Mouse (Mus musculus): ENCODE measurements around the gene Gm20388. TPM values are rescaled to one million over a fixed set of nuclear protein-coding genes. Genes with fewer than 3 reads are reported as not detected.
A peak's percentile ranks its signal among the peaks of the same experiment; 100 is the strongest.

Gene Gm20388
- polyA plus RNA-seq, 1 experiment from 2014 or later, result not detected

DNA sequence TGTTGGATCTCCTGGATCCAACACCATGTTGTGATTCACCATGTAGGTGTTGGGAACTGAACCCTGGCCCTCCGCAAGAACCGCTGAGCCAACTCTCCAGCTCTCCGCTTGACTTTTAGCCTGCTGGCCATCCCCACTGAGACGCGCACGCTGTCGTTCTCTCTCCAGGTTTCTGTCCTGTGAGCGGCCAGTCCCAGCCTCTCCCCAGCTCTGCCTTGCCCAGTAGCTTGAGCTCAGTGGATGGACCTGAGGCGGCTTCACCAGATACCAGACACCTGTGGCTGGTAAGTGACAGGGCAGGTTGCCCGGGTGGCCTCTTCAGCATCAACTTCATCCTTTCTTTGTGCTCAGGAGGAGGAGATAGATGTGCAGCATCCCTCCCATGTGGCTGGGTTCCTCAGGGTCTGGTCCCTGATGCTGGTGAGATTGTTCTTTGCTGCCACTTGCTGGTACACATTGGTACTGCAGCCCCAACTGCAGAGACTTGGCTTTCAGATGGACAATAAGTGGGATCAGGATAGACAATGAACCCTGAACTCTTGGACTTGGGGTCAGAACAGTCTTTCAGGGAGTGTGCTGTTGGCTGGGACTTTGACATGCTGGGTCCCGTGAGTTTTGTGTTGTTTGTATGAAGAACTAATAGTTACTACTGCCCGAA is 3450.6 kb downstream of the Gm20388 start:
- no peak overlapping the region for H3K4me3 ChIP-seq (ENCODE audit: control insufficient read depth in 1 of 2, insufficient read depth in 1 of 2, low read depth in 1 of 2, low read length in 2 of 2)
- no peak overlapping the region for H3K27ac ChIP-seq (replicated peaks in 1 of 2; ENCODE audit: control insufficient read depth in 1 of 2, insufficient read depth in 1 of 2, low read depth in 2 of 2, low read length in 2 of 2)
- H3K9ac ChIP-seq (ENCODE audit: low read length), result no peak overlapping the region
- no peaks in the 10 kb centered on the region for H3K36me3 ChIP-seq (ENCODE audit: control insufficient read depth, insufficient read depth, low read length)
- WGBS, result 36% methylated on average over 12 of the region's 12 CpGs
- no peak overlapping the region for H3K4me2 ChIP-seq (ENCODE audit: low read length)
- H3K9me3 ChIP-seq (ENCODE audit: control insufficient read depth, low read length), result no peaks in the 10 kb centered on the region
- no peaks in the 10 kb centered on the region for H3K27me3 ChIP-seq (ENCODE audit: control insufficient read depth, insufficient read depth, low read length)
- no peak; the same call in 1 of the 2 replicates for ATAC-seq (ENCODE audit: insufficient number of reproducible peaks, insufficient read depth, low FRiP score, low read depth)
- no peaks in the 10 kb centered on the region for H3K4me1 ChIP-seq (ENCODE audit: control insufficient read depth in 2 of 2, insufficient read depth in 2 of 2, low read length in 2 of 2)

DNA sequence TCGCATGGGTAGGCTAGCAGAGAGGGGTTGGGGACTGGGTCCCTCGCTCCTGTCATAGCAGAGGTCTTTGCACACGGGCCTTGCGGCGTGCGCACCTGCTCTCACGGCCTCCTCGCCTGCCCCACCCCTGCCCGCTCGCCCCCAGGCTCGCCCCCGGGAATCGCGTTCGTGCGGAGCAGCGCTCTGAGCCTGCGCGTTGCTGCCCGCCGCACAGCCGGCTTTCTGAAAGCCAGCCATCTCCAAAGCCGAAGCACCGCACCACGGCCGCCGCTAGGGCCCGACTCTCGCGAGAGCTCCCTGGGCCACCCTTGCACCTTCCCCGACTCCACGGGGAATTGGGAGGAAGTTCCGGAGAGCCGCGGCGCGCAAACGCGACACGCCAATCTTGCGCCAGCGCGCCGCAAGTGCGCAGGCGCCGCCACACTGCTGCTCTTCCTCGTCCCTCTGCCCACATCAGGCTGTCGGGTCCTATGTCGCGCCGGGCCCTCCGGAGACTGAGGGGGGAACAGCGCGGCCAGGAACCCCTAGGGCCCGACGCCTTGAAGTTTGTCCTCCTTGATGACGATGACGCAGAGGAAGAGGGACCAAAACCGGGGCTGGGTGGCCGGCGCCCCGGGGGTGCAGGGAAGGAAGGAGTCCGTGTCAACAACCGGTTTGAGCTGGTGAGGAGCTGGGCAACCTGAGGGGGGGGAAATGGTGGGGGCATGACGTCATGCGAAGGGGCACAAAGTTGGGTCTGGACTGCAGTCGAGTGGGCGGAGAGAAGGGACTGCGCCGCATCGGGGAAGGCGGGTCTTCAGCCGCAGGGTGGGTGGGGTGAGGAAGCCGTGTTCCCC is 3463.0 kb downstream of the Gm20388 start, which contains the start of gene Tcf25:
TSS of gene Tcf25 (plus strand) at position 351 of the 836 bp plus-strand sequence.
- peak within 1 kb of the TSS; percentile 90 to 93 for H3K4me3 ChIP-seq (ENCODE audit: control insufficient read depth in 1 of 2, insufficient read depth in 1 of 2, low read depth in 1 of 2, low read length in 2 of 2)
- H3K27ac ChIP-seq (replicated peaks in 1 of 2; ENCODE audit: control insufficient read depth in 1 of 2, insufficient read depth in 1 of 2, low read depth in 2 of 2, low read length in 2 of 2), result peak within 1 kb of the TSS; percentile 98 to 99
- peaks cover 16% of the 10 kb centered on the region; the same call in 1 of the 2 replicates for H3K36me3 ChIP-seq (ENCODE audit: control insufficient read depth, insufficient read depth, low read length)
- H3K4me2 ChIP-seq (ENCODE audit: low read length), result peak within 1 kb of the TSS; percentile 87
- WGBS, result 2% methylated on average over 74 of the region's 75 CpGs
- H3K4me1 ChIP-seq (ENCODE audit: control insufficient read depth in 2 of 2, insufficient read depth in 2 of 2, low read length in 2 of 2), result peaks cover 3 to 10% of the 10 kb centered on the region in 2 experiments; a peak in 3 of 4 replicates
- H3K9ac ChIP-seq (ENCODE audit: low read length), result peak within 1 kb of the TSS; percentile 92
- H3K27me3 ChIP-seq (ENCODE audit: control insufficient read depth, insufficient read depth, low read length), result no peaks in the 10 kb centered on the region
- H3K9me3 ChIP-seq (ENCODE audit: control insufficient read depth, low read length), result no peaks in the 10 kb centered on the region
- peak; percentile 88 for ATAC-seq (ENCODE audit: insufficient number of reproducible peaks, insufficient read depth, low FRiP score, low read depth)

DNA sequence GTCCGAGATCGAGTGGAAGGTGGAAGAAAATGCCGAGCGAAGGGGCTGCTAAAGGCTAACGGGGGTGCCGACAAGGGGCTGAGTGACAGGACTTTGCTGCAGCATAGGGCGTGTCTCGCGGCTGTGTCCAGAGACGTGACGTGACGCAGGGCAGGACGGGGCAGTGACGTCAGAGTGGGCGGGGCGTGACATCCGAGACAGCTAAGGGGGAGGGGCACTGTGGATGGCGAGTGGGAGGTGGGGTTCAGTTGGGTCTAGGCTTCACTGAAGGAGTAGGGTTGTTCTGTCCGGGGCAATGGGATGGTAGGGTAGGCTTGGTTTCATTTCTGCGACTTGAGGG is 3463.6 kb downstream of the Gm20388 start:
- Histone ChIP-seq H3K27me3 (ENCODE audit: control insufficient read depth, insufficient read depth, low read length) (no peaks in the 10 kb centered on the region), H3K4me2 (ENCODE audit: low read length) (peak overlapping the region; percentile 87), H3K27ac (replicated peaks in 1 of 2; ENCODE audit: control insufficient read depth in 1 of 2, insufficient read depth in 1 of 2, low read depth in 2 of 2, low read length in 2 of 2) (peak overlapping the region; percentile 98 to 99), H3K9ac (ENCODE audit: low read length) (peak overlapping the region; percentile 92), H3K4me3 (ENCODE audit: control insufficient read depth in 1 of 2, insufficient read depth in 1 of 2, low read depth in 1 of 2, low read length in 2 of 2) (peak overlapping the region; percentile 90 to 93), H3K4me1 (ENCODE audit: control insufficient read depth in 2 of 2, insufficient read depth in 2 of 2, low read length in 2 of 2) (peaks cover 3 to 10% of the 10 kb centered on the region in 2 experiments; a peak in 3 of 4 replicates), H3K9me3 (ENCODE audit: control insufficient read depth, low read length) (no peaks in the 10 kb centered on the region), H3K36me3 (ENCODE audit: control insufficient read depth, insufficient read depth, low read length) (peaks cover 16% of the 10 kb centered on the region; the same call in 1 of the 2 replicates)
- ATAC-seq (ENCODE audit: insufficient number of reproducible peaks, insufficient read depth, low FRiP score, low read depth), result peak; percentile 82
- under 1% methylated on average over 20 of the region's 20 CpGs for WGBS

DNA sequence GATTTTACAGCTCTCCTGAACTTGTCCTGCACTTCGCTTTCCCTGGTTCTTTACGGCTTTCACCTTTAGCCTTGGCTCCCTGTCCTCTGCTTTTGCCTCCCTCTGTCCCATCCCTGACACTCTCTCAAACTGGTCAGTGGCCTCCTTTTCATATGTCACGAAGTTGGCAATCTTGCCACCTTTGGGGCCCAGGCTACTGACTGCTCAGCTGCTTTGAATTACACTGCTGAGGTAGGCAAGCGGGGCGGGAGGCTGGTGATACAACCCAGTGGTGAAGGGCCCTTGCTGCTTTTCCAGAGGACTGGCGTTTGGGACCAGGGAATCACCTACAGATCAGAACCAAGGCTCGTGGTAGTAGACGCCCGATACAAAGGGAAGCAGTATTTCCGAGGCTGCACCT is 3465.1 kb downstream of the Gm20388 start:
- H3K27me3 ChIP-seq (ENCODE audit: control insufficient read depth, insufficient read depth, low read length), result no peaks in the 10 kb centered on the region
- ATAC-seq (ENCODE audit: insufficient number of reproducible peaks, insufficient read depth, low FRiP score, low read depth), result no peak
- H3K27ac ChIP-seq (replicated peaks in 1 of 2; ENCODE audit: control insufficient read depth in 1 of 2, insufficient read depth in 1 of 2, low read depth in 2 of 2, low read length in 2 of 2), result no peak overlapping the region
- WGBS, result 88% methylated on average over 10 of the region's 10 CpGs
- H3K4me3 ChIP-seq (ENCODE audit: control insufficient read depth in 1 of 2, insufficient read depth in 1 of 2, low read depth in 1 of 2, low read length in 2 of 2), result no peak overlapping the region
- no peak overlapping the region for H3K9ac ChIP-seq (ENCODE audit: low read length)
- H3K4me2 ChIP-seq (ENCODE audit: low read length), result no peak overlapping the region
- no peaks in the 10 kb centered on the region for H3K9me3 ChIP-seq (ENCODE audit: control insufficient read depth, low read length)
- peaks cover 3 to 10% of the 10 kb centered on the region in 2 experiments; a peak in 3 of 4 replicates for H3K4me1 ChIP-seq (ENCODE audit: control insufficient read depth in 2 of 2, insufficient read depth in 2 of 2, low read length in 2 of 2)
- peaks cover 30% of the 10 kb centered on the region for H3K36me3 ChIP-seq (ENCODE audit: control insufficient read depth, insufficient read depth, low read length)

DNA sequence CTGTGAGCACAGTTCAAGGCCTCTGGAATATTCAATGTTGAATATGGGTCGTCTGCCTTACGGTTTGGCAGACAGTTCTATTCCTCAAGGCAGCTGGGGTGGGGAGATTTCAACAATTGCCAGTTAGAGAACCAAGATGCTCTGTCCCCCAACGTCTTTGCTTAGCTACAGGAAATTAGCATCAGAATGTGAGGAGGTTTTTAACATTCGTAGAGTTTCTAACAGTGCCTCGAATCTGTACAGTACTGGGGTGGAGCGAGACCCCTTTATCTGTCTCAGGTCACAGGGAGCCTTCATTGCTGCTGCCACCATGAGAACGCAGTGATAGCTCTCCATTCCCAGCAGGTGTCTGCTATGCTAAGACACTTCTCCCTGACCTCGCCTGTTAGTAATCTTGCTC is 3465.5 kb downstream of the Gm20388 start:
- no peak overlapping the region for H3K4me2 ChIP-seq (ENCODE audit: low read length)
- no peak overlapping the region for H3K27ac ChIP-seq (replicated peaks in 1 of 2; ENCODE audit: control insufficient read depth in 1 of 2, insufficient read depth in 1 of 2, low read depth in 2 of 2, low read length in 2 of 2)
- peaks cover 34% of the 10 kb centered on the region for H3K36me3 ChIP-seq (ENCODE audit: control insufficient read depth, insufficient read depth, low read length)
- H3K9ac ChIP-seq (ENCODE audit: low read length), result no peak overlapping the region
- 71% methylated on average over 8 of the region's 8 CpGs for WGBS
- H3K4me3 ChIP-seq (ENCODE audit: control insufficient read depth in 1 of 2, insufficient read depth in 1 of 2, low read depth in 1 of 2, low read length in 2 of 2), result no peak overlapping the region
- H3K9me3 ChIP-seq (ENCODE audit: control insufficient read depth, low read length), result no peaks in the 10 kb centered on the region
- ATAC-seq (ENCODE audit: insufficient number of reproducible peaks, insufficient read depth, low FRiP score, low read depth), result no peak
- no peaks in the 10 kb centered on the region for H3K27me3 ChIP-seq (ENCODE audit: control insufficient read depth, insufficient read depth, low read length)
- peaks cover 3 to 10% of the 10 kb centered on the region in 2 experiments; a peak in 3 of 4 replicates for H3K4me1 ChIP-seq (ENCODE audit: control insufficient read depth in 2 of 2, insufficient read depth in 2 of 2, low read length in 2 of 2)

DNA sequence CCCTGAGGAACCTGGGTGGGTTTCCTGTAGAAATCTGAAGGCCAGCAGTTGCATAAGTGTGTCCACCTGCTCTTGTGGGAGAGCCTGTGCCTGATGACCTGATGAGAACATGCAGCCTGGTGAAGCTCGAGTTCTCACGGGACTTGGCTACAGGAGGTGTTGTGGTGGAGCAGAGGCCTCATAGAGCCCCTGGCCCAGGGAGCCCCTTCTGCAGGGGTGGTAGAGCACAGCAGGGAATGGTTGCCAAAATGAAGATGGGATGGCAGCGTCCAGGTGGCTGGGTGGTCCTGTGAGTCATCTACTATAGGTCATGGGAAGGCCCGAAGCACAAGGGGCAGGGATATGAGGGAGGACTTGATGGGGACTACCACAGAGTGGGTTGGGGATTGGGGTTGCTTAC is 3471.1 kb downstream of the Gm20388 start:
- Histone ChIP-seq H3K27me3 (ENCODE audit: control insufficient read depth, insufficient read depth, low read length) (no peaks in the 10 kb centered on the region), H3K9ac (ENCODE audit: low read length) (no peak overlapping the region), H3K4me3 (ENCODE audit: control insufficient read depth in 1 of 2, insufficient read depth in 1 of 2, low read depth in 1 of 2, low read length in 2 of 2) (no peak overlapping the region), H3K27ac (replicated peaks in 1 of 2; ENCODE audit: control insufficient read depth in 1 of 2, insufficient read depth in 1 of 2, low read depth in 2 of 2, low read length in 2 of 2) (no peak overlapping the region), H3K4me2 (ENCODE audit: low read length) (no peak overlapping the region), H3K4me1 (ENCODE audit: control insufficient read depth in 2 of 2, insufficient read depth in 2 of 2, low read length in 2 of 2) (no peaks in the 10 kb centered on the region), H3K9me3 (ENCODE audit: control insufficient read depth, low read length) (no peaks in the 10 kb centered on the region), H3K36me3 (ENCODE audit: control insufficient read depth, insufficient read depth, low read length) (peaks cover 81% of the 10 kb centered on the region)
- 88% methylated on average over 4 of the region's 4 CpGs for WGBS
- ATAC-seq (ENCODE audit: insufficient number of reproducible peaks, insufficient read depth, low FRiP score, low read depth), result no peak

DNA sequence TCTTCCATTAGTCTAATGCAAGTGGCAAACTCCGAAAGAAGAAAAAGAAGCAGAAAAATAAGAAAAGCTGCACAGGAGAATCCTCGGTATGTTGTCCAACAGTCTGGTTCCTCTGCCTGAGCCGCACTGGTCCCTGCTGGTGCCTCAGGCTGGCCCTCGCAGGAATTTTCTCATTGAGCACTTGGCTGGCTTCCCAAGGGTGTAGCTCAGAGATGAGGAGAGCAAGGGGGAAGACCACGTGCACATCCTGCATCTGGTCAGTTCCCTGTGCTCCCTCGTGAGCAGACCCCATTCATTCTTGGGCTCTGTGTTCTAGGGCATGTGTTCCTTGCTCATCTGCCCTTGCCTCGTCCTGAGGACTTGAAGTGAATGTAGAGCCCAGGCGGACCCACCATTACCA is 3471.9 kb downstream of the Gm20388 start:
- H3K36me3 ChIP-seq (ENCODE audit: control insufficient read depth, insufficient read depth, low read length), result peaks cover 88% of the 10 kb centered on the region
- no peak overlapping the region for H3K4me3 ChIP-seq (ENCODE audit: control insufficient read depth in 1 of 2, insufficient read depth in 1 of 2, low read depth in 1 of 2, low read length in 2 of 2)
- no peaks in the 10 kb centered on the region for H3K27me3 ChIP-seq (ENCODE audit: control insufficient read depth, insufficient read depth, low read length)
- H3K9me3 ChIP-seq (ENCODE audit: control insufficient read depth, low read length), result no peaks in the 10 kb centered on the region
- 76% methylated on average over 8 of the region's 8 CpGs for WGBS
- no peak overlapping the region for H3K9ac ChIP-seq (ENCODE audit: low read length)
- no peak for ATAC-seq (ENCODE audit: insufficient number of reproducible peaks, insufficient read depth, low FRiP score, low read depth)
- H3K4me1 ChIP-seq (ENCODE audit: control insufficient read depth in 2 of 2, insufficient read depth in 2 of 2, low read length in 2 of 2), result no peaks in the 10 kb centered on the region
- no peak overlapping the region for H3K27ac ChIP-seq (replicated peaks in 1 of 2; ENCODE audit: control insufficient read depth in 1 of 2, insufficient read depth in 1 of 2, low read depth in 2 of 2, low read length in 2 of 2)
- no peak overlapping the region for H3K4me2 ChIP-seq (ENCODE audit: low read length)

Data from heart, embryonic 14.5 days (tissue).